Mouse (Mus musculus): ENCODE results near the gene Dusp18.

DNA sequence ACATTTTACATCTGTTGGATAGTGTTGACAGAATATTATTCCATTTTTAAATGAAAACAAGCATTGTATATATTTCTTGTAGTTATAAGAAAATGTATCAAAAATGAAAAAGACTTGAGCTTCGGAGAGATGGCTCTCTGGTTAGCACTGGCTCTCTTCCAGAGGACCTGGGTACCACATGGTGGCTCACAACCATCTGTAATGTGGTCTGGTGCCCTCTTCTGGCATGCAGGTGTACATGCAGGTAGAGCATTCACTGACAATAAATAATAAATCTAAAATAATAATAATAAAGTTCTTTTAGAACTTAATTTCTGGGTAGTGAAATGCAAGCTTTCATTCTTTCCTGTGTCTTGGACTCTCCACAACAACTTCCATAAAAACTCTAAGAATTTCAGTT, 23.7 kb downstream of the Dusp18 start:
- TF ChIP-seq CTCF (IDR thresholded peaks at IDR 0.05) (peak; percentile 79), EP300 (IDR thresholded peaks at IDR 0.05; ENCODE audit: insufficient read depth, low read depth, low read length) (no peak)

Data from heart, adult 2 months (tissue).